Mouse (Mus musculus): Measurements from ENCODE around the gene Dchs1.
"Not testable (repeated sequence)": the region's sequence is repeated elsewhere in the genome, so short reads cannot be mapped to it uniquely, and the experiment has no call there.

The Dchs1 gene

DNA sequence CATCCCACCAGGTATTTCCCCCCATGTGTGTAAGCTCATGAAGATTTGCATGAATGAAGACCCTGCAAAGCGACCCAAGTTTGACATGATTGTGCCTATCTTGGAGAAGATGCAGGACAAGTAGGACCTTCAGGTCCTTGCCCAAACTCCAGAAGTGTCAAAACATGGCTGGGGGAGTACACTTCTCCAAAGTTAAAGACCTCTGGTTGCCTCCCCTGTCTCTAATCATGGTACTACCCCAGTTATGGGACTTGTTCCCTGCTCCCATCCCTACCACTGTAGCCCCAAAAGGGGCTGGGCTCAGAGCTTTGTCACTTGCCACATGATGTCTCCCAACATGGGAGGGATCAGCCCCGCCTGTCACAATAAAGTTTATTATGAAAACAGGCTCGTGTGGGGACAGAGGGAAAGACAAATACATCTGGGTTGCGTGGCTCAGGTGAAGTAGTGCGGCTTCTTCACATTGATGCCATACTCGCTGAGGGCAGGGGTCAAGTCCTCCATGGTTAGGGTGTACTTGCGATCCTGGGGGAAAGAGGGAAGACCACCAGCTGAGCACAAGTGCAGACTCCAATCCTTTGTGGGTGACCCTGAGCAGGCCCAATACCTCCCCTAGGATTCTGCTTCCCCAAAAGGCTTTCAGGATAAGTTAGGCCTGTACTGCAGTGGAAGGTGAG lies 44.8 kb downstream of the Dchs1 start:
- DNase-seq (ENCODE audit: low spot score) = not testable (repeated sequence)

DNA sequence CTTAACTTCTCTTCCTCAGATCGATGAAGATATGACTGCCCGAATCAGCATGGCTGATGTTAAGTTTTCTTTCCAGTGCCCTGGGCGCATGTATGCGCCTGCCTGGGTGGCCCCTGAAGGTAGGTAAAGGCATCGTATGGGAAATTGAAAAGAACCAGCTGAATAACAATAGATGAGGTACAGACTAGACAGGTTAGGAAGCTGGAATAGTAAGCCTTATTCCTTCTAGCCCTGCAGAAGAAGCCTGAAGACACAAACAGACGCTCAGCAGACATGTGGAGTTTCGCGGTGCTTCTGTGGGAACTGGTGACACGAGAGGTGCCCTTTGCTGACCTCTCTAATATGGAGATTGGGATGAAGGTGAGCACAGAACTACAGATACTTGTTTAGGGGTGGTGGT lies 45.5 kb downstream of the Dchs1 start:
- no peak for DNase-seq (ENCODE audit: low spot score)

DNA sequence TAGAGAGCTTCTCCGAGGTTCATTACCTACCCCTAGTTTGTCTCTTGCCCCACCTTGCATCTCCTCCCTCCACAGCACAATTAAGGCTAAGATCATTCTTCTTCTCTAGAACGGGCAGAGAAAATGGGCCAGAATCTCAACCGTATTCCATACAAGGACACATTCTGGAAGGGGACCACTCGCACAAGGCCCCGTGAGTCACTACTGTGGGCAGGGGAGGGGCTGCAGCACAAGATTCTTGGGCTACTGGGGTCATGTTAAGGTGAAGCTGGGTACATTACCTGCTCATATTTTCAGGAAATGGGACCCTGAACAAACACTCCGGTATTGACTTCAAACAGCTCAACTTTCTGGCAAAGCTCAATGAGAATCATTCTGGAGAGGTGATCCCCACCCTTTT lies 46.6 kb downstream of the Dchs1 start:
- DNase-seq (ENCODE audit: low spot score) = no peak

DNA sequence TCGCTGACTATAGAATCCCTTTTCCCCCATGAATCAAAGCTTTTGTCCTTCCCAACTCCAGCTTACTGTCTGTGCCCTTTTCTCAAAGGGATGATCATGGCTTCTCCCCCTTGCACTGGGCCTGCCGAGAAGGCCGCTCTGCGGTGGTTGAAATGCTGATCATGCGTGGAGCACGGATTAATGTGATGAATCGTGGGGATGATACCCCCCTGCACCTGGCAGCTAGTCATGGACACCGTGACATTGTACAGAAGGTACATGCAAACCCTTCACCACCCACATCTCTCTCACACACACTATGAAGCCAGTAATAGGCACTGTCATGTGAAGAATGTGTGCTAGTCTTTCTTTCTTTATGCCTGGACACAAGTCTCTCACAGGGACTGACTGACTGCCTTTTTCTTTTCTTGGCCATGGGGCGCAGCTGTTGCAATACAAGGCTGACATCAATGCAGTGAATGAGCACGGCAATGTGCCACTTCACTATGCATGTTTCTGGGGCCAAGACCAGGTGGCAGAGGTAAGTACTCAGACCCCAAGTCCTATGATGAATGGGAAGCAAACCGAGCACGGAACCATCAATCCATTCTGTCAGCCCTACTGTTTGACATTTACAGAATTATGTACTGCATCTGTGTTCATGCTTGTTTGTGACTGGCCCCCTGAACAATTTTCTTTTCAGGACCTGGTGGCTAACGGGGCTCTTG lies 47.2 kb downstream of the Dchs1 start:
- no peak for DNase-seq (ENCODE audit: low spot score)

DNA sequence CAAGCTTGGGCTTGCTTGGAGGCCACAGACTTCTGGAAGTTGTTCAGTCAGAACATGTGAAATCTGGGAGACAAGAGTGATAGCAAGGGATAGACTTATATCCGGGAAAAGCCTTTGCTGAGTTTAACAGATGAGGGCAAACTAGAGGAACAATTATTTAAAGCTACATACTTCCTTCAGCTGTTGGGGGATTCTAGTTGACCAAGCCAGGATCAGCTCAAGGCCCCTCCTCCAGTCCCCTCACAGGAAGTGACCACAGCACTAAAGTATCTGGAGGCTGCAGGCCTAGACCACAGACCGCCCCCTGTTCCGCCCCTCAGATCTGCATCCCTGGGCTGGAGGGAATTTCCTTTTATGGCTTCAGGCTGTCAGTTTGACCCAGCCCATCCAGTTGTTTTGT lies 48.5 kb downstream of the Dchs1 start:
- DNase-seq (ENCODE audit: low spot score) = no peak

DNA sequence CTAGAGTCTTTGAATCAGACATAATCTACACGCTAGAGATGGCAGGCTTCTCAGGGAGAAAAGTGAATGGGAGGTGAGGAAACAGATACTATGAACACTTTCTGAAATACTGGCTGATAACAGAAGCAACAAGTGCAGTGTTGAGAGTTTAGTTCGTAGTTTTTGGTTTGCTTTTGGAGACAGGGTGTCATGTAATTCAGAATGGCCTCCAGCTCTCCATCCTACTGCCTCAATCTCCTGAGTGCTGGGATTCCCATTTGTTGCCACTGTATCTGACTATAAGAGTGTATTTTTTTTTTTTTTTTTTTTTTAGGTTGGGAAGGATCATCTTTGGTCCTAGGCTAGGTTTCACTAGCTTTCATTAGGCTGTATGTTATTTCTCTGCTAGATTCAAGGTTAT lies 49.2 kb downstream of the Dchs1 start:
- DNase-seq (ENCODE audit: low spot score) = no peak

DNA sequence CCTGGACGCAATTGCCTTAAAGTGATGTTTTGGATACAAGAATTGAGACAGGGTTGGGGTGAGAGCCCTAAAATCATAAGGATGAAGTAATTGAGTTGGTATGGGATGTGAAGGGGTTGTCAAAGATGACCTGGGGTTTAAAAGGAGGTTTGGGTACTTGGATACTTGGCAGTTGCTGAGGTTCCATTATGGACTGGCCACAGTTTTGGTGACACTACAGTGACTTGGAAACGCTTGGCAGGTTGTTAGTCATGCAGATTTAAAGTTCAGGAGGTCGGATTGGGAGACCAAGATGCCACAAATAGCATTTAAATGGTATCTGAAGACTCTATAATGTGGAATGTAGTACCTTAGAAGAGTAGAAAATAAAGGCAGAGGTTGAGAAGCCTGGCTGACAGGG lies 49.8 kb downstream of the Dchs1 start:
- no peak for DNase-seq (ENCODE audit: low spot score)

DNA sequence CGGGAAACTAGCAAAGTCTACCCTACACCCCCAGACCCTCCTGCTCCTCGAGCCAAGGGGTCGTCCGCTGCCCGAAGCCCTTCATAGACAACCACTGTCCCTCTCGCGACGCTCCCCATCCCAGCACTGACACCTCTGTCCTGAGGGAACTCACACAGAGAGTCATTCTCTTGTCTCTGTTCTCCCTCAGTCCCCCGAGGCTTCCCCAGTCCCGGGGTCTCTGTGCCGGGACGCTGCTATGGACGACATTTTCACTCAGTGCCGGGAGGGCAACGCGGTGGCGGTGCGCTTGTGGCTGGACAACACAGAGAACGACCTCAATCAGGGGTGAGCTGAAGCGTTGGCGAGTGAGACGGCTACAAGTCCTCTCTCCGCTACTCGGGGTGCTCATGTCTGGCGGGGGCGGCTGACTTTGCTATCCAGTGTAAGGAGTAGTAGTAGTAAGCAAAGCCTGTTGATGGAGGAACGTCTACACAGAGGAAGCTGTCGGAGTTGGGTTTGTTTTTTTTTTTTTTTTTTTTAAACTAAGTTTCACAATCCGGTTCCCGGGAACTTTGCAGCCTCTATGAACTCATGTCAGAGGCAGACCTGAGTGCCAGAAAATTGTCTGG lies 50.4 kb downstream of the Dchs1 start, which contains the start of gene Rrp8:
Gene Rrp8, minus strand, starts transcription at position 475 of the 611 bp plus-strand sequence.
- peak; percentile 70 for DNase-seq (ENCODE audit: low spot score)

DNA sequence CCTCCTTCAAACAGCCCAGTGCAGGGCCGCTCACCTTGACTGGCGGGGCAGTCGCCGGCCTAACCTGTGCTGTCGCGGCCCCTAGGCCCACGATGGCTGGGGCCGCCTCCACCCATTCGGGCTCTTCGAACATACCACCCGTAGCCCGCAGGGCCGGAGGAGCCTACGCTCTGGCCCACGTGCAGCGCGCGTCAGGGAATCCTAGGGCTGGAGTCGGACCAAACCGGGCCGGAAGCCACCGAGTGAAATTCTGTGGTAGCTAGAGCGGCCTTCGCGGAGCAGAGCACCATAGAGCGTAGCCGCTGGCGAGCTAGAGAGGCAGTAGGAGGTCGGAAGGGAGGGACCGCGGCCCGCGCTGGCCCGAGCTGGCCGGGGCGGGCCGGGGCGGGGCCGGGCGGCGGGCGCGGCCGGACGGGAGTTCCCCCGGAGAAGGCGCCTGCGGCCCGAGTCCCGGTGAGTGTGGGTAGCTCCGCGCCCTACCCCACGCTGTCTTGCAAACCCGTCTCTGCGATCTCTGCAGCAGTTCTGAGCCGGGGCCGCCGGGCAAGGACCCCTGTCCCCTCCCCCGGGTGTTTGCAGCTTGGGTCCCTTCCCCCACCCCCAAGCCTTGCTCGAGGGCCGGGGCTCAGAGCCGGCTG lies 51.1 kb downstream of the Dchs1 start, which contains the start of gene Ilk:
Gene Ilk, plus strand, starts transcription at position 329 of the 638 bp plus-strand sequence.
- DNase-seq (ENCODE audit: low spot score) = peak; percentile 89

DNA sequence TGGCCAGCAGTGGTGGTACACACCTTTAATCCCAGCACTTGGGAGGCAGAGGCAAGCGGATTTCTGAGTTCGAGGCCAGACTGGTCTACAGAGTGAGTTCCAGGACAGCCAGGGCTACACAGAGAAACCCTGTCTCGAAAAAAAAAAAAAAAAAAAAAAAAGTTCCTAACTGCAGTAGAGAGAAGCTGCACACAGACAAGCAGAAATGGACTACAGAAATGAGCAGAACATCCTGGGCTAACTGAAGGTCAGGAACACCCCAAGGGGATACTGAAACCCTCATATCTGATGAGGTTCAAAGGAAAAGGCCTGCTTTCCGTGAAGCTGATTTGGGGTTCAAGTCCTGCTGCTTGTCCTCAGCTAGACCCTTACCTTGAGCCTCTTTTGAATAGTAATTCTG lies 52.0 kb downstream of the Dchs1 start:
- DNase-seq (ENCODE audit: low spot score) = not testable (repeated sequence)

DNA sequence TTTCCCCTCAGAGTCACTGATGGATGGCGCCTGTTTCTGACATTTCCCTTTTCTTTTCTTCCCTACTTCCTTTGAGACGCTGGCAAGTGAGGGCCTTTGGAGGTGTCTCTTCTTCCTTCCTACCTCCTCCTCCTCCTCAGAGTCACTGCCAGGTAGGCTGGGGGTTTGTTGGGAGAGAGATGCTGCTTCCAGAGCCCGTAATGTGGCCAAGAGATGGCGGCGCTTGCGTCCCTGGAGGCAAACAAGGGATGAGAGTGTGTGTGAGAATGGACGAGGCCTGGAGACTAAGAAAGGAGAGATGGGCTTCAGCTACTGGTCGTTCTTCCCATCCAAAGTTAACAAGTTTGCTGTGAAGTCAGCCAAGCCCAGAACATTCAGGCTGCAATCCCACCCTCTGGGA lies 52.6 kb downstream of the Dchs1 start:
- DNase-seq (ENCODE audit: low spot score) = no peak

DNA sequence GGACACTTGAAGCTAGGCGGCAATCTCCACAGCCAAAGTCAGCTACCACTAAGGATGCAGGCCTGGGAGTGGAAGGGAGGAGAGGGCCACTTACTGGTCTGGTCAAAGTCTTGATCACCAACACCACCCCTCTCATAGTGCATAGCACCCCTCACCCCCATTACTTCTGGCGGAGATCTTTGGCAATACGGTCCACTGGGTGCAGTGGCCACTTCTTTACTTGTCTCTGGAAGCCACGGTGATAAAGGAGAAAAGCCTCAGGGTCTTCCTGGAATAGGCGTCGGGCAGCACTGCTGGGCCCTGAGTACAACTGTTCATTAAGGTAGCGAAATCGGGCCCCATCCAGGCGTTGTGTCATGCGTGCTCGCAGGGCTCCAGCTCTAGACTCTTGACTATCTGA lies 53.6 kb downstream of the Dchs1 start:
- no peak for DNase-seq (ENCODE audit: low spot score)

DNA sequence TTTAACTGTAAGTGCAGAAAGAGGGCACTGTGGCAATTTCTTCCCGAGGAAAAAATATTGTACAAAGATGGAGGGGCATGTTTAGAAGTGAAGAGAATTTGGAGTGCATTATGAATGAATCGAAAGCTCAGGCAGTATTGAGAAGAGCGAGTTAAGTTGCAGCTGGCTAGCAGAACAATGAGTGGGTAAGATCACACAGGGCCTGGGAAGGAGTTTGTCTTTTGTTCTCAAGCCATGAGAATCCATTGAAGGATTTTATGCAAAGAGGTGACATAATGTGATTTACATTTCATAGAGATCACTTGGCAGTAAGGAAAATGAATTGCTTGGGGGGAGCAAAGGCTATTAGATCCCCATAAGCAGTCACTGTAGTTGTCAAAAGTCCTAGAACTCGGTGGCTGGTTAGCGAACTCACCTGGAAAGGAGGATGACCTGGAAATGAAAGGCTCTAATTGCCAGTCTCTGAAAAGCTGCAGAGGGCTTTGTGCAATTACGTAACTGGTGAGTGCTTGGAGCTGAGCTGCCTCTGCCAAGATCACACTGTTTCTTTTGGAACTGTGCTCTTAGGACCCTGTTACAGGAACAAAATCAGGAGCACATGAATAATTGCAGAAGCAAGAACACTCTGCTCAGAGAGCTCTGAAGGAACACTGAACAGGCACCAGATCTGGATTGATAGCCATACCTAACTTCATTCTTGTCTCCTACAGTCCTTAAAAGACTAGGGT lies 58.6 kb downstream of the Dchs1 start:
- no peak for DNase-seq (ENCODE audit: low spot score)

DNA sequence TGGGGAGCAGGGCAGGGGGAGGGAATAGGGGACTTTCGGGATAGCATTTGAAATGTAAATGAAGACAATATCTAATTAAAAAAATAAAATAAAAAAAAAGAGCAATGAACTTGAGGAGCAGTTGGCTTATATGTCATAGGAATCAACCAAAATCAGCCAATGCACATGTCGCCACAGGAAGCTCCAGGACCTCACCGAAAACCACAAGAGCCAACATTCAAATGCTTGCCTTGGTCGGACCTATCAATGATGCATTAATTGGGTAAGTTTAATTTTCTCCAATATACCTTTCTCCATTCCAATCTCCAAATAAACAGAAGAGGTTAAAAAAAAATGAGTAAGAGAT lies 60.5 kb downstream of the Dchs1 start:
- DNase-seq (ENCODE audit: low spot score) = no peak

DNA sequence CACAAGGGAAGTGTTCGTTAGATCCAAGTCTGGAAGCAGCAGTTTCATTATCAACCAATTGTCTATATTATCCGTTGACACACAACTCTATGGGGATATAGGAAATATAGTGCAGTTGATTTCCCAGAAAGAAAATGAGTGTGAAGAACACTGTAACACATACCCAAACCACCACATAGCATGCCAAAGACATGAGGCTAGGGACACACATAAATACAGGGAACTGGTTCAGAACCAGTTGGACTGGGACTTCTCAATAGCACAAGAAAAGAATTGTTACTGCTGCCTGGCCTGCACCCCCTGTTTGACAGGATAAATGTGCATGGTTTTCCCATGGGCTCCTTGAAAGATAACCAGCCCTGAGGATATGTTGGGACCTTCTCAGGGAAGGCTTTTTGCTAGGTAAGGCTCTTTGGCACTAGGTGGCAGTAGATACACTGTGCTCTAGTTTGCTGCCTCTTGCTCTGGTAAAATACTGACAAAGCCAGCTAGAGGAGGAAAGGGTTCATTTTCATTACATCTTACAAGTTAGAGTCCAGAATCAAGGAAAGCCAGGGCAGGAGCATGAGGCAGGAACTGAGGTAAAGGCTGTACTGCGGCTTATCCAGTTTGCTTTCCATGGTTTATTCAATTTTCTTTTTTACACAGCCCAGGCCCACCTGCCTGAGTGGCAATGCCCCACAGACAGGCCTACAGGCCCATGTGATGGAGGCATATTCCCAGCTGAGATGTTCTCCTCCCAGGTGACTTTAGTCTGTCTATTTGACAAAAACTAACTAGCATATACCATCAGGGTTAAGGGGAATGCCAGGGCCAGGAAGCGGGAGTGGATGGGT lies 61.1 kb downstream of the Dchs1 start:
- no peak for DNase-seq (ENCODE audit: low spot score)

DNA sequence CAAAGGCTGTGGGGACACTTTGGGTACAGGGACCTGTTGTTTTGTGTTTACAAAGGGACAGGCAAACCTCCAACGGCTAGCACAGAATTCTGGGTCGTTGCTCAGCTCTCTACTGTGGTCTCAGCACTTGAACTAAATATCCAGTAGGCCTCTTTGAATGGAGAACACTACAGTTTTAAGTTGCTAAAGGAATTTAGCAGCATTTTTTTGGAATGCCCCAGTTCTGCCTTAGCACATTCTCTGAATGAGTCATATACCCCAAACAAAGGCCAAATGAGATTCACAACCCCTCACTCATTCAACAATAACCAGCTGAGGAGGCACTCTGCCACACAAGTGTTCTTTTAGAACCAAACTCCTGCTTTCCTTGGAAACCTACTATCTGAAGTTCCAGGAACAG lies 65.5 kb downstream of the Dchs1 start:
- DNase-seq (ENCODE audit: low spot score) = no peak

DNA sequence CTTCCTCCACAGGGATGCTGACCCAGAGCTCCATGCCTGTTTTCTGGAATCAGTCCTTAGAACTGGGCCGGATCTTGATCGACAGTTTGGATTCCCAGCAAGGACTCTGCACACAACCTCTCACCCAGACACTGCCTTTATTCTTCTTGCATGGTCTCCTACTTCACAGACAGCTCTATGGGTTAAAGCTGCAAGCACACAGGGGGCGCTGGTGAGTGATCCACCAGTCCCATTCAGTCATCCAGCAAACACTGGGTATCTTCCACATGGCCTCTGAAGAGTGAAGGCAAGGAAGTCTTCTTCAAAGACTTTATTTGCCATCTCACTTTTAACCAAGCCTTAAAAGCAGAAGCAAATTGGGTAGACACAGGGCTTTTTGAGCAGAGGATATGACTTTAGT lies 72.1 kb downstream of the Dchs1 start:
- DNase-seq (ENCODE audit: low spot score) = no peak

DNA sequence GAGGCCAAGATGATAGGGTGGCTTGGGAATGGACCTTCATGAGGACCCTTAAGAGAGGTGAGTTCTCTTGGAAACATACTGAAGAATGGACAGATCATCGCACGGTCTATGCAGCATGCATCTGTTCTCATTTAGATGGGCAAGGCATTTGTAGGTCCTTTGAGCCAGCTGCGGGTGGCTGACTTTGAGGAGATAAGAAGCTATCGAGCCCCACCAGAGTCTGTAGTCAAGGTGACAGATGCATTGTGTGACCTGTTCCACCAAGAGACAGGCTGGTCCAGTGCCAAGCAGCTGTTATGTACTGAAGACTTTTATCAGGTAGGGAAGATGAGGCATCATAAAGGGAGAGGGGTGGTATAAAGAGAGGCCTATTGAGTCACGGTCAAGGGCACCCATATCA lies 78.7 kb downstream of the Dchs1 start:
- no peak for DNase-seq (ENCODE audit: low spot score)

DNA sequence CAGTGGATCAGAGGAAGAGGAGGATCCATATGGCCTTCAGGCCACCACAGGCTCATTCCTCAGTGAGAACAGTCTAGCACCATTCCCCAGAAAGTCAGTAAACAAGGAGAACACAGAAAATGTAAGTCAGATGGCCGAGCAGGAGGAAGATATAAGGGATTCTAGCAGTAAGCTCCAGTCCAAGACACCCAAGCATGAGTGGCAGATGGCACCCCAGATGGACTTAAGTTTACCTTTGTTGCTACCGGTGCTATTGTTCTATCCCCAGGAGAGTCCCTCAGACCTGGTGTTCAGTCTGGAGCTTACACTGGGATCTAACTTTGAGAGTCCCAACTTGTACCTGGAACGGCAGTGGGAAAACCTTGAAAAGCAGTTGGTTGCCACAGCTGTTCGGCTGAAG lies 83.6 kb downstream of the Dchs1 start:
- DNase-seq (ENCODE audit: low spot score) = no peak

DNA sequence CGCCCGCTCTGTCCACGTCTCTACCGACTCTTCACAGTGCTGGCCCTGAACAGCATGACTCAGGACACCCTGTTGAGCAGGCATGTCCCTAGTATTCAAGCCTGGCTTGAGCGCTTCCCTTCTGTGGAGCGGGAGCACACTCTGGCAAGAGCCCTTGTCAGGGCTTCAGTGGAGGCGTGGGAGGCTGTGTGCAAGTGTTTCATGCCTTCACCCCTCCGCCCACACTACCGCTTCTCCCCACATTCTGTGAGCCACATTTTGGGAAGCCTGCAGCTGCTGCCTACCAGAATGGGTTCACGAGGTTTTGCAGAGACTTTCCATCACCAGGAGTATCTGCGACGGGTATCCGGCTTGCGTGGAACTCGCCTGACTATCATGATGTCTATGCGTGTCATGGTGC lies 84.3 kb downstream of the Dchs1 start:
- no peak for DNase-seq (ENCODE audit: low spot score)

Data from testis, postnatal 10 days (tissue).